Mouse (Mus musculus) heart, postnatal 0 days (tissue): ENCODE measurements around the gene Ceacam19. TPM values are rescaled to one million over a fixed set of nuclear protein-coding genes. Genes with fewer than 3 reads are reported as not detected.

Experiments
- ATAC-seq: fragments of 200-750 bp; cut with Nextera tagmentation; 2 replicates; pipeline ENCODE4 v1.8.0; 2017; ENCODE audit warnings: low read depth, moderate number of reproducible peaks, moderate library complexity; ENCODE audit not compliant: insufficient read depth
- DNase-seq: peaks from one replicate; pipeline ENCODE4 v3.0.0-alpha.2; 2016; ENCODE audit warnings: low spot score
- H3K27ac ChIP-seq: fragments of 300-500 bp; sonication (generic); 2 replicates; pipeline ENCODE4 v1.5.1; 2014; ENCODE audit warnings: low read depth, mild to moderate bottlenecking
- H3K27me3 ChIP-seq: fragments of 300-500 bp; sonication (generic); 2 replicates; pipeline ENCODE4 v1.6.1; 2014; ENCODE audit warnings: low read length, mixed read lengths; ENCODE audit not compliant: control insufficient read depth, insufficient read depth
- H3K36me3 ChIP-seq: fragments of 300-500 bp; sonication (generic); replicated peaks from 2 replicates; pipeline ENCODE4 v1.6.1; 2014; ENCODE audit warnings: low read length, mixed read lengths; ENCODE audit not compliant: control insufficient read depth, insufficient read depth
- H3K4me1 ChIP-seq: fragments of 300-500 bp; sonication (generic); 2 replicates; pipeline ENCODE4 v1.6.1; 2014; ENCODE audit warnings: antibody characterized with exemption; ENCODE audit not compliant: control insufficient read depth, insufficient read depth
- H3K4me2 ChIP-seq: fragments of 300-500 bp; sonication (generic); 2 replicates; pipeline ENCODE4 v1.6.1; 2014; ENCODE audit warnings: low read depth, mild to moderate bottlenecking, low read length, moderate library complexity
- H3K4me3 ChIP-seq: fragments of 300-500 bp; sonication (generic); 2 replicates; pipeline ENCODE4 v1.5.1; 2014; ENCODE audit warnings: low read depth, low read length
- H3K9ac ChIP-seq: fragments of 300-500 bp; sonication (generic); replicated peaks from 2 replicates; pipeline ENCODE4 v1.6.1; 2014; ENCODE audit warnings: low read depth, low read length, mixed read lengths
- H3K9me3 ChIP-seq: fragments of 300-500 bp; sonication (generic); replicated peaks from 2 replicates; pipeline ENCODE4 v1.6.1; 2016; ENCODE audit warnings: low read length; ENCODE audit not compliant: control insufficient read depth
- CTCF ChIP-seq: IDR thresholded peaks from 2 replicates; pipeline ENCODE4 v1.5.1; 2016; ENCODE audit warnings: antibody characterized with exemption, control low read depth, low read depth
- EP300 ChIP-seq: IDR thresholded peaks from 2 replicates; pipeline ENCODE4 v1.6.1; 2016; ENCODE audit warnings: antibody characterized with exemption, low read depth
- whole genome bisulfite sequencing: fragments of 180-500 bp; shearing (Covaris S2); extraction: QIAGEN DNeasy Blood & Tissue Kit; methylation state at CpG from one replicate; pipeline ENCODE4 v1.1.7; 2014; 5-methylcytosine and 5-hydroxymethylcytosine counted together
- polyA plus RNA-seq: library from polyadenylated mRNA; unstranded; fragments of >200 nt; fragmentation: Nextera tagmentation; extraction: Ambion mirVana; gene quantifications from 2 replicates; pipeline ENCODE4 v1.2.1, GENCODE M21; 2015
- total RNA-seq: library from RNA; depleted of rRNA; stranded (reverse); fragments of >200 nt; gene quantifications from 2 replicates; pipeline ENCODE4 v1.2.3, GENCODE M21; 2014; ENCODE audit warnings: low replicate concordance; rRNA removed

Ceacam19 gene
- total RNA-seq: not detected in 2 replicates
- polyA plus RNA-seq: not detected in 2 replicates

DNA sequence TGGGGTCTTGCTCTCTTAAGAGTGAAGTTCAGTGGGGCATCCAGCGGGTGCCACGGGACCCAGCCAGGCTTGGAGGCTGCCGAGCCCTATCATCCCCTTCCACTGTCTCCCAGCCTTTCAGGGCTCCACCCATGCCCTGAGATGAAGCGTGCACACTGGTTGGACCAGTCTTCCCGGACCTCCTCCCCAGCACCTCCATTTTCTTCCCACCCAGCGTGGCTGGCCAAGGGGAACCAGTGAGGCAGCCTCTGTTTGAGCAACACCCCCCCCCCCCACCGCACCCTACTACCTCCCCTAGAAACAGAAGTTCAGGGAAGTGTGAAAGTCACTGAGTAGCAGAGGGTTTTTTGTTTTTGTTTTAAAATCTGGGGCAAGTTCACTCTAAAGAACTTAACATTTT lies at the start of gene Ceacam19:
Gene Ceacam19, minus strand, starts transcription at position 117 of the 400 bp plus-strand sequence.
- Histone ChIP-seq H3K27me3 (no peaks in the 10 kb centered on the region), H3K27ac (no peak within 1 kb of the TSS), H3K4me2 (no peak within 1 kb of the TSS), H3K4me1 (no peaks in the 10 kb centered on the region), H3K4me3 (no peak within 1 kb of the TSS), H3K36me3 (no peaks in the 10 kb centered on the region), H3K9me3 (no peaks in the 10 kb centered on the region), H3K9ac (no peak within 1 kb of the TSS)
- ATAC-seq: no peak
- 61% methylated on average over 7 of the region's 7 CpGs for WGBS
- no peak for DNase-seq
- TF ChIP-seq CTCF (no peak), EP300 (no peak)

DNA sequence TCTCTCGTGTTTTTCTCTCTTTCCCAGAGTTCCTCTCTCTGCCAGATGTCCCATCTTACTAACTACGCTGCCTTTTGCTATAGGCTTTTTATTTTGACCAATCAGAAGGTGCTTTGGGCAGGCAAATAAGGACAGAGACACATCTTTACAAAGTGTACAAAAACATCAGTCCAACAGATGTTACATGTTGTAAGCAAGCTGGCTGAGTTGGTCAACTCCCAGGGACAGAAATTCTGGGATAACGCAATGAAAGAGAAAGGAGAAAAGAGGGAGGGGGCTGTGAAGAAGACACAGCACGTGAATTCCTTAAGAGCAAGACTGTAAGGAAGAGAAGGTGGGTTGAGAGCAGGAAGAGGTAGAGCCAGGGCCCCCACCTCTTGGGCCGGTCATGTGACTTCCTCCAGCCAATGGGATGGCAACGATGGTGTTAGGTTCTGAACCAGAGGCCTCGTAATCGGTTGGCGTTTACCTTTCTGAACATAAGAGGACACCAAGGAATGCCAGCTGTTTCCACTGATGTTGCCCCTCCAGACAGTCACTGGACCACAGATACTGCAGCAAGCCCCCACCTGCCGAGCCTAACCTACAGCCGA lies 49.6 kb upstream of the Ceacam19 start:
- Histone ChIP-seq H3K4me1 (peaks cover 43% of the 10 kb centered on the region), H3K4me2 (no peak overlapping the region), H3K27ac (no peak overlapping the region), H3K4me3 (no peak overlapping the region), H3K36me3 (no peaks in the 10 kb centered on the region), H3K9me3 (no peaks in the 10 kb centered on the region), H3K9ac (no peak overlapping the region), H3K27me3 (no peaks in the 10 kb centered on the region)
- WGBS: 75% methylated on average over 11 of the region's 11 CpGs
- ATAC-seq (no peak), DNase-seq (no peak)
- TF ChIP-seq CTCF (no peak), EP300 (no peak)

DNA sequence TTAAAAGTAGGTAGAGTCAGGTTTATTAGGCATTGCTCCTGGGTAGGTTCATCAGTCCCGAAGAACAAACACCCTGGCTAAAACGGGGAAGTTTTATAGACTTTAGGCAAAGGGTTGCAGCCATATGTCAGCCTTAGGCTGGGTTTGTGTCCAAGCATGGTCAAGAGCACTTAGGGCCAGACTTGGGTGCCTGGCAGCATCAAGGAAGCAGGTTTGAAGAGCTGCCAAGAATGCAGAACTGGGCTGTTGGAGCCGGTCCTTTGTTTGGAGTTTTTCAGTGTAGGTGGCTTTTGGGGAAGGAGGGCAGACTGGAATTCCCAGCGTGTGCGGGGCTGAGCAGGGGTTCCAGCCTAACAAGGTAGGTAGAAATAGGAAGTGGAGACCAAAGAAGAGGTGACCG lies 48.2 kb upstream of the Ceacam19 start:
- WGBS: 43% methylated on average over 6 of the region's 6 CpGs
- H3K4me2 ChIP-seq: 0 out of 2 replicates have a peak overlapping the region, but pooled peaks have one; percentile 20
- H3K4me1 ChIP-seq: peaks cover 42% of the 10 kb centered on the region

DNA sequence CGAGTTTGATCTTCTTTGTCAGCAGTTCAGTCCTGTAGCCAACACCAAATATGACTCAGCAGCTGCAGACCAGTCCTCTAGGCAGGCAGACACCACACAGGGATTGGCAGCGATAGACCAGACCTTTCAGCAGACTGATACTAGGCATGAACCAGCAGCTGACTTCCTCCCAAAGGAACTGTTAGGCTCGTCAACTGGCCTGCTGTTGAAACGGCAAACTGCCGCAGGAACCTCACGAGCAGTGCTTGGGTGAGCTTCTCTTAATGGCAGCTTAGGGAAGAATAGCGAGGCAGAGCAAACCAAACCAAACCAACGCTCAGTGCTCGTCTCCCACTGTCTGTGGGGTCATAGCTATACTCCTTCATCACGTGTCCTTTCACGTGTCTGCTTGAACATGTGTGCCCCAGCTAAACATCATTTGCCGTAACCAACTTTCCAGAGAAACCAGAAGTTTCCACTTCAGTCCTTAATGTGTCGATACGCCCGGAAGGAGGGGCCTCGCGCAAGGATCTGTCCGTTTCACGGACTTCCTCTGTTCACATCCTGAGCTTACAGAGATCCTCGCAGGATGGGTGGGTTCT lies 47.5 kb upstream of the Ceacam19 start:
- H3K36me3 ChIP-seq: no peaks in the 10 kb centered on the region
- H3K9me3 ChIP-seq: no peaks in the 10 kb centered on the region
- 46% methylated on average over 20 of the region's 20 CpGs for WGBS
- ATAC-seq (no peak; the same call in 1 of the 2 replicates), DNase-seq (no peak)
- H3K9ac ChIP-seq: no peak overlapping the region
- H3K4me2 ChIP-seq: peak overlapping the region; percentile 20; the same call in 1 of the 2 replicates
- peaks cover 35% of the 10 kb centered on the region for H3K4me1 ChIP-seq
- no peak overlapping the region for H3K4me3 ChIP-seq
- H3K27ac ChIP-seq: peak overlapping the region; percentile 72
- H3K27me3 ChIP-seq: no peaks in the 10 kb centered on the region
- TF ChIP-seq EP300 (no peak), CTCF (no peak)

More for the DNA sequence above, 48.2 kb upstream of the Ceacam19 start:
- Histone ChIP-seq H3K4me3 (no peak overlapping the region), H3K27me3 (no peaks in the 10 kb centered on the region), H3K36me3 (no peaks in the 10 kb centered on the region), H3K9ac (no peak overlapping the region), H3K9me3 (no peaks in the 10 kb centered on the region), H3K27ac (peak overlapping the region; percentile 72)
- ATAC-seq (no peak), DNase-seq (no peak)
- TF ChIP-seq EP300 (no peak), CTCF (no peak)

DNA sequence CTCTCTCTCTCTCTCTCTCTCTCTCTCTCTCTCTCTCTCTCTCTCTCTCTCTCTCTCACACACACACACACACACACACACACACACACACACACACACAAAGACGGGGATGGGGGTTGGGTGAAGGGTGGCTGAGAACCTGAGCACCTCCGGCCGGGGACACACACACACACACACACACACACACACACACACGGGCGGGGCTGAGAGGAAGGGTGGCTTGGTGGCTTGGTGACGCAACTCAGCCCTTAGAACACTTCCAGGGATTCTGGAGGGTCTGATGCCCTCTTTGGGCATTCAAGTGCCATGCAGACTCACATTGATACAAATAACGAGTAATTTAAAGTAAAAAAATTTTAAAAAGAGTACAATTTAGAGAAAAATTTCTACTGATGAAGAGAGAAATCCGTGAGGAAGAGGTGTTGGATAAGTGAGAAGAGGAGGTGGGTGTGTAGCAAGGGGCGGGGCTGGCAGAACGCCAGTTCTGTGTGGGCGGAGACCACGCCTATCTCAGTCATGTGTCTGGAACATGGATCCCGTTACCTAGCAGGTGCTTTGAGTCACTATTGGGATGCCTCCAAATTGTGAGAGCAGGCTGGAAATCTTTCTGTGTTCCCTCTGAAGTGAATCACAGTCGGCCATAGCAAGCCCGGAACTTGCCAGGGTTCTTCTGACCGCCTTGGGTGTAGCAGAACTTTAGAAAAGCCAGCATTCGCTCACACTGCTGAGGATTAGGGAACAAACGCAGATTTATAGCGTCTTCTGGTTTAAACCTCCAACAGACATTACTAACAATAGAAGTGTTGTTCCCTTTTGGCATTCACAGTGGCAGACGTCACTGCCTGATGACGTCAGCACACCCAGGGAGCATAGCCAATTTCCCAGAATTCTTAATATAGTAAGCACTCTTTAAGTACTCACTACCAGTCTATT lies 45.4 kb upstream of the Ceacam19 start:
- H3K9ac ChIP-seq: no peak overlapping the region

More for the DNA sequence above, 45.4 kb upstream of the Ceacam19 start:
- H3K4me3 ChIP-seq: peak overlapping the region; percentile 29
- peak; percentile 89 for DNase-seq
- H3K27ac ChIP-seq: peak overlapping the region; percentile 94
- no peaks in the 10 kb centered on the region for H3K9me3 ChIP-seq
- no peaks in the 10 kb centered on the region for H3K27me3 ChIP-seq
- no peaks in the 10 kb centered on the region for H3K36me3 ChIP-seq
- TF ChIP-seq CTCF (no peak), EP300 (no peak)
- ATAC-seq: peak; percentile 85
- peak overlapping the region; percentile 59 for H3K4me2 ChIP-seq
- H3K4me1 ChIP-seq: peaks cover 29% of the 10 kb centered on the region
- 8% methylated on average over 21 of the region's 21 CpGs for WGBS
